Mouse (Mus musculus) lung, embryonic 14.5 days (tissue): ENCODE data around the gene Txnrd2. TPM values are rescaled to one million over a fixed set of nuclear protein-coding genes. Genes with fewer than 3 reads are reported as not detected.
A peak's percentile ranks its signal among the peaks of the same experiment; 100 is the strongest.

Source experiments
- ATAC-seq: fragments of 200-750 bp; cut with Nextera tagmentation; 2 replicates; pipeline ENCODE4 v1.8.0; 2017; ENCODE audit warnings: mild to moderate bottlenecking, moderate TSS enrichment, moderate library complexity; ENCODE audit not compliant: insufficient read depth
- DNase-seq: peaks from one replicate; pipeline ENCODE4 v3.0.0-alpha.2; 2015
- H3K27ac ChIP-seq: fragments of 300-500 bp; sonication (generic); 2 replicates; pipeline ENCODE4 v1.5.1; 2014; ENCODE audit warnings: low read depth, mild to moderate bottlenecking, moderate library complexity
- H3K27me3 ChIP-seq: fragments of 300-500 bp; sonication (generic); 2 replicates; pipeline ENCODE4 v1.6.1; 2014; ENCODE audit warnings: low read length, control low read depth; ENCODE audit not compliant: insufficient read depth
- H3K36me3 ChIP-seq: fragments of 300-500 bp; sonication (generic); 2 replicates; pipeline ENCODE4 v1.6.1; 2014; ENCODE audit warnings: control low read depth; ENCODE audit not compliant: insufficient read depth
- H3K4me1 ChIP-seq: fragments of 300-500 bp; sonication (generic); 2 replicates; pipeline ENCODE4 v1.6.1; 2014; ENCODE audit warnings: antibody characterized with exemption, control low read depth; ENCODE audit not compliant: insufficient read depth
- H3K4me2 ChIP-seq: fragments of 300-500 bp; sonication (generic); 2 replicates; pipeline ENCODE4 v1.6.1; 2014; ENCODE audit warnings: mild to moderate bottlenecking
- H3K4me3 ChIP-seq: fragments of 300-500 bp; sonication (generic); 2 replicates; pipeline ENCODE4 v1.5.1; 2014; ENCODE audit warnings: low read depth, low read length
- H3K9ac ChIP-seq: fragments of 300-500 bp; sonication (generic); 2 replicates; pipeline ENCODE4 v1.6.1; 2014
- H3K9me3 ChIP-seq: fragments of 300-500 bp; sonication (generic); 2 replicates; pipeline ENCODE4 v1.6.1; 2016; ENCODE audit warnings: low read depth, low read length, control low read depth
- CTCF ChIP-seq: IDR thresholded peaks from 2 replicates; pipeline ENCODE4 v1.5.1; 2016; ENCODE audit warnings: antibody characterized with exemption, low read depth
- WGBS: fragments of 180-500 bp; shearing (Covaris S2); extraction: QIAGEN DNeasy Blood & Tissue Kit; methylation state at CpG from one replicate; pipeline ENCODE4 v1.1.7; 2014; 5-methylcytosine and 5-hydroxymethylcytosine counted together
- polyA plus RNA-seq: library from polyadenylated mRNA; unstranded; fragments of >200 nt; fragmentation: Nextera tagmentation; extraction: Ambion mirVana; gene quantifications from 2 replicates; pipeline ENCODE4 v1.2.1, GENCODE M21; 2014

Gene Txnrd2
- polyA plus RNA-seq, 1 experiment from 2014 or later, result 21.5 TPM

DNA sequence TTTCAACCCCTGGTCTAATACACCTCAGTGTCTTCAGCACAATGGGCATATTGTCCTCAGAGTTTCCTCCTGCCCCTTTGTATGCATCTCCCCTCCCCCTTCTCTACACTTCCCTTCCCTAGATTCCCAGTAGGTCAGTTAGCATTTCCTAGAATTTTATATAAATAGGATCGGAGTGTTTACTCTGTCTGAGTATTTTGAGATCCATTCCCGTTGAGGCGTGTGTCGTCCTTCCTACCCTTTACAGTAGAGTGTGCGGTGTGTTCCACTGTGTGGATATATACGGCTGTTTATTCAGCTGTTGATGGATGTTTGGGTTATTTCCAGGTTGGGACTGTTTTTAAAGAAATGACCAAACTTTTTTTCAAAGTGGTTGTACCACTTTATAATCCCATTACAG lies 87.3 kb downstream of the Txnrd2 start:
- H3K4me1 ChIP-seq, result peaks cover 8% of the 10 kb centered on the region; the same call in 1 of the 2 replicates
- no peak overlapping the region for H3K4me3 ChIP-seq
- ATAC-seq (peak; percentile 41; the same call in 1 of the 2 replicates), DNase-seq (peak; percentile 42)
- H3K4me2 ChIP-seq, result no peak overlapping the region
- H3K36me3 ChIP-seq, result no peaks in the 10 kb centered on the region
- no peaks in the 10 kb centered on the region for H3K9me3 ChIP-seq
- no peak for TF ChIP-seq CTCF
- no peaks in the 10 kb centered on the region for H3K27me3 ChIP-seq
- WGBS, result 24% methylated on average over 6 of the region's 6 CpGs
- peak overlapping the region; percentile 30; the same call in 1 of the 2 replicates for H3K27ac ChIP-seq
- no peak overlapping the region for H3K9ac ChIP-seq

DNA sequence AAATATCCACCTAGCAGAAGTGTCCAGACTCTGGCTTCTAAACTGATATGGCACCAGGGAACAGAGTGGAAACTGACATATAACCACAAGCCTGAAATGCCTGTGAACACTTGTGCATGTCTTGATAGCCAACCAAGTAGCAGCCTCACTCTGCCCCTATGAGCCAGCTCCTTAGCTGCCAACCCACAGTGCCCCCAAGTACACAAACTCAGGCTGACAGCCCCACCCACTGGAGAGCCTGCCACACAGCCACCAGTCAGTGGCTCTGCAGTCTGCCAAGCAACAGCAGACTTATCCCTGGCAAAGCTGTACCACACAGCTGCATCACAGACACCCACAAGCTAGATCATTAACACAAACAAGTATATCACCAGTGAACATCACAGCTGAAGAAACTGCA lies 91.9 kb downstream of the Txnrd2 start:
- Histone ChIP-seq H3K27ac (no peak overlapping the region), H3K9me3 (no peaks in the 10 kb centered on the region), H3K36me3 (no peaks in the 10 kb centered on the region), H3K27me3 (no peaks in the 10 kb centered on the region), H3K4me2 (no peak overlapping the region), H3K4me3 (no peak overlapping the region), H3K9ac (no peak overlapping the region), H3K4me1 (peaks cover 8% of the 10 kb centered on the region; the same call in 1 of the 2 replicates)
- ATAC-seq (no peak), DNase-seq (peak; percentile 21)
- peak; percentile 46 for TF ChIP-seq CTCF

DNA sequence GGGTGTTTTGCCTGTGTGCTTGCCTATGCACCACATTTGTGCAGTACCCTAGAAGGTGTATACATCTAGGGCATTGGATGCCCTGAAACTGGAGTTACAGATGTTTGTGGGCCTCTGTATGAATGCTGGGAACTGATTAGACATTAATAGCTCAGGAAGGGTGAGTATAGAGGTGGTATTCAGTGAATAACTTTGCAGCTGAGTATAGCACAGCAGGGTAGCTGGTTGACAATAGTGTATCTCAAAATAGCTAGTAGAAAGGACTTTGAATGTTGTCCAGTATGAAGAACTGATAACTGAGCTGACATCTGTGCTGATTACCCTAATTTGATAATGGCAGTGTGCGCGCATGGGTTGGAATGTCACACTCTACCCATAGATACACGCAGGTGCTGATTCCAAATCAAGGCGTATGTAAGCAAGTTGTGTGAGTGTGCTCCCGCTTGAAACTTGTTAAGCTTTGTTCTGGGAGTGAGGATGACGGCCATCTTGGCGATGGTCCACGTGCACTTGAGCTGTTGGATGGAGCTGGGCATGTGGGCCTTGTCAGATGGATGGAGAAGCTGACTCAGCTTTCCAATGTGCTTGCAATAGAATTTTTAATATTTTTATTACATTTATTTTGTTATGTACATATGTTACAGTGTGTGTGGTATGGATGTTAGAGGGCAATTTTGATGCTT lies 97.5 kb downstream of the Txnrd2 start:
- Histone ChIP-seq H3K4me1 (no peaks in the 10 kb centered on the region), H3K27me3 (no peaks in the 10 kb centered on the region), H3K4me3 (no peak overlapping the region), H3K9me3 (no peaks in the 10 kb centered on the region), H3K27ac (no peak overlapping the region), H3K36me3 (no peaks in the 10 kb centered on the region), H3K9ac (no peak overlapping the region), H3K4me2 (no peak overlapping the region)
- TF ChIP-seq CTCF, result no peak
- peak; percentile 26 for DNase-seq
- no peak for ATAC-seq
- WGBS, result 77% methylated on average over 8 of the region's 8 CpGs

DNA sequence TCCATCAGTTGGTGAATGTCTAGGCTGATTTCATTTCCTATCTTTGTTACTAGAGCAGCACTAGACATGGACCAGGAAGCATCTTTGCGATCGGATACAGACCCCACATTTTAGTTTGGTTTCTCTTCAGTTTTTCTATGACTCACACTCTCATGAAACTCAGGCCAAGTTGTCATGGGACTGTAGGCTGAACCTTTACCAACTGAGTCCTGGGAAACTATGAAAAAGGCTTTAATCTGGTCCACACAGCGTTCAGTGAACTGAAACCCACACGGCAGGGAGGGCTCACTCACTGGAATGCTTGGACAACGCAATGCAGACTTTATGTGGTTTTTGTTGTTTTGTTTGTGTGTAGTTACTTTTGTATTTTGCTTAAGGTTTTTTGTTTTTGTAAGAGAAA lies 102.5 kb downstream of the Txnrd2 start:
- H3K4me2 ChIP-seq, result no peak overlapping the region
- H3K9me3 ChIP-seq, result 0 out of 2 replicates have a peak, but pooled peaks cover 3% of the 10 kb centered on the region
- DNase-seq (no peak), ATAC-seq (no peak)
- TF ChIP-seq CTCF, result no peak
- no peak overlapping the region for H3K27ac ChIP-seq
- H3K4me1 ChIP-seq, result no peaks in the 10 kb centered on the region
- no peak overlapping the region for H3K9ac ChIP-seq
- H3K36me3 ChIP-seq, result no peaks in the 10 kb centered on the region
- H3K4me3 ChIP-seq, result no peak overlapping the region
- no peaks in the 10 kb centered on the region for H3K27me3 ChIP-seq
- WGBS, result 85% methylated on average over 5 of the region's 5 CpGs

Other genes starting within 250 kb of the Txnrd2 start
- not detected in 2 replicates for gene Ccdc188, start 208.5 kb upstream of the Txnrd2 start, polyA plus RNA-seq
- gene Zdhhc8, start 191.2 kb upstream of the Txnrd2 start, polyA plus RNA-seq, result 22.0 and 23.8 TPM in 2 replicates
- gene Trmt2a, start 177.7 kb upstream of the Txnrd2 start, polyA plus RNA-seq, result 74.1 and 81.3 TPM in 2 replicates
- gene Ranbp1, start 177.7 kb upstream of the Txnrd2 start, polyA plus RNA-seq, result 776 and 804 TPM in 2 replicates
- gene Gm49776, start 168.1 kb upstream of the Txnrd2 start, polyA plus RNA-seq, result 1.5 and 2.5 TPM in 2 replicates
- 42.2 and 44.4 TPM in 2 replicates for gene Dgcr8, start 137.1 kb upstream of the Txnrd2 start, polyA plus RNA-seq
- 23.6 and 27.2 TPM in 2 replicates for gene Tango2, start 78.3 kb upstream of the Txnrd2 start, polyA plus RNA-seq
- 25.7 and 30.8 TPM in 2 replicates for gene Arvcf, start 78.2 kb upstream of the Txnrd2 start, polyA plus RNA-seq
- gene Comt, start 468 bp downstream of the Txnrd2 start, polyA plus RNA-seq, result 89.4 and 97.0 TPM in 2 replicates
- gene Gnb1l, start 72.3 kb downstream of the Txnrd2 start, polyA plus RNA-seq, result 16.2 and 17.6 TPM in 2 replicates
- 4.2 and 4.8 TPM in 2 replicates for gene Rtl10, start 72.5 kb downstream of the Txnrd2 start, polyA plus RNA-seq
- 12.0 and 15.8 TPM in 2 replicates for gene Tbx1, start 164.3 kb downstream of the Txnrd2 start, polyA plus RNA-seq
- 3.8 and 4.1 TPM in 2 replicates for gene Gp1bb, start 196.0 kb downstream of the Txnrd2 start, polyA plus RNA-seq
- 1.2 and 1.7 TPM in 2 replicates for gene Gm49601, start 200.0 kb downstream of the Txnrd2 start, polyA plus RNA-seq
- 19.3 and 20.1 TPM in 2 replicates for gene Sept5, start 203.6 kb downstream of the Txnrd2 start, polyA plus RNA-seq